Comparison of ENCODE assay signal across 16 mouse cellular contexts in the genomic region with DNA sequence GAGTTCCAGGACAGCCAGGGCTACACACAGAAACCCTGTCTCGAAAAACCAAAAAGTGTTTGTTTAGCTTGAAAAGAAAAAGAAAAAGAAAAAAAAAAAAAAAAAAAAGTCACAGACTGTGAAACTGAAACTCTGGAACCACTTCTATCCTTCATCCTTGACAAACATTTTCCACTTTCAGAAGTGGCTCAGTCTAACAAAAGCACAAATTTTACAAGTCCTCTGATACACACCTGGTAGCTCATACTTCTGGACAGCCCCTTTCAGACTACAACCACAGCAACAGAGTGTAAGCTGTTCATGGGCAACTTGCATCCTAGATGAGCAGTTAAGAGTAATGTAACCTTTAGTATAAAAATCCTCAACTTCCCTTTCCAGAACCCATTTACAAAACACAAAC.
"Had no signal": no experiment of that assay in that cellular context is flagged by ENCODE, and none has a peak within 500 bp of the region (broad histone marks: within the 10 kb centered on the region; RNA-seq: fewer than 3 reads in every experiment).

No protein-coding gene starts in this region.

- H3K36me3 ChIP-seq: midbrain, embryonic 15.5 days; neural tube, embryonic 15.5 days had no signal

- H3K9ac ChIP-seq: liver, embryonic 14.5 days; lung, embryonic 14.5 days; midbrain, embryonic 15.5 days; neural tube, embryonic 15.5 days had no signal

- ATAC-seq: intestine, postnatal 0 days; midbrain, embryonic 15.5 days had no signal

- H3K9me3 ChIP-seq: limb, embryonic 10.5 days; megakaryocyte, embryonic 14.5 days; midbrain, embryonic 15.5 days; neural tube, embryonic 15.5 days had no signal

- H3K27me3 ChIP-seq: megakaryocyte, embryonic 14.5 days; midbrain, embryonic 15.5 days; neural tube, embryonic 15.5 days had no signal

- H3K4me2 ChIP-seq: lung, embryonic 14.5 days; midbrain, embryonic 11.5 days; midbrain, embryonic 15.5 days; neural tube, embryonic 15.5 days had no signal

- H3K4me3 ChIP-seq: layer of hippocampus, adult 2 months; limb, embryonic 10.5 days; midbrain, embryonic 15.5 days; neural tube, embryonic 15.5 days had no signal

- DNase-seq: kidney, adult 8-10 months; lung, embryonic 14.5 days; lung, postnatal 14 days; right cerebral cortex, adult 18-20 months; right cerebral cortex, postnatal 25 days; thymus, postnatal 36 days had no signal

- H3K27ac ChIP-seq: kidney, postnatal 0 days; layer of hippocampus, adult 2 months; limb, embryonic 10.5 days; liver, embryonic 14.5 days; macrophage; midbrain, embryonic 15.5 days; neural tube, embryonic 15.5 days had no signal
